Mouse (Mus musculus) cerebellum, adult 18-20 months (tissue): ENCODE data around the gene Fbxo8.

Source experiments
- DNase-seq, 2 experiments: peaks; one replicate each; pipeline ENCODE4 v3.0.0; 2021

Gene Fbxo8

DNA sequence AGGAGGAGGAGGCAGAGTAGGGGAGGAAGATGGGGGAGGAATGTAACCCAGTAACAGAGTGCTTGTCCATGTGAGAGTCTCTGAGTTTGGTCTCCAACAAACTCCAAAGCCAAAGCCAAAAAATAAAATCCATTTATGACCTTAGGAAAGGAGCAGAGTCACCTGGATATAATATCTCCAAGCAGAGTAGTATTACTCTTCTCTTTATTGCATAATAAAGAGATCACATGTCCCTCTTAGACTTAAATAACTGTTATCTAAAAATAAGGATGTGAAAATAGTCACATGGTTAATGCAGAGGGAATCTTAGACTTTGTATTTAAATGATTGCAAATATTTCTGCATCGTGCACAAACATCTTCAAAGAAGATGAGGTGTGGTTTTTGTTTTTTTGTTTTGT is 63.3 kb downstream of the Fbxo8 start:
- no peak for DNase-seq

DNA sequence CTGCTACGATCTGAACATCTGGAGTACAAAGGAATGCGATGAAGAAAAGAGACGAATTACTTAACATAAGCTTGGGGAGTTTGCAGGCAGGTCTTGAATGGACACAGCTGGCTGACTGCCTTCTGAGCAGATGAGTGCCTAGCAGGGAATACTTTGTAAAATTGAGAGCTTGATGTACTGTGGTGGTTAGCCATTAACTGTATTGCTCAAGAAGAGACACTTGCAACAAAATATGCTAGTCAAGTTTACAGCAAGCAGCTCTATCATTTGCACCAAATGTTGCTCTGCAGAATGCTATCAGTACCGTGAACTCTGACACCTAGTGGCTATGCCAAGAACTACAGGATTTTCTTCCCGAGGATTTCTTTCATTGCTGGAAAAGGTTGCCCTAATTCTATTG is 64.1 kb downstream of the Fbxo8 start:
- DNase-seq = peak; percentile 58 to 62

DNA sequence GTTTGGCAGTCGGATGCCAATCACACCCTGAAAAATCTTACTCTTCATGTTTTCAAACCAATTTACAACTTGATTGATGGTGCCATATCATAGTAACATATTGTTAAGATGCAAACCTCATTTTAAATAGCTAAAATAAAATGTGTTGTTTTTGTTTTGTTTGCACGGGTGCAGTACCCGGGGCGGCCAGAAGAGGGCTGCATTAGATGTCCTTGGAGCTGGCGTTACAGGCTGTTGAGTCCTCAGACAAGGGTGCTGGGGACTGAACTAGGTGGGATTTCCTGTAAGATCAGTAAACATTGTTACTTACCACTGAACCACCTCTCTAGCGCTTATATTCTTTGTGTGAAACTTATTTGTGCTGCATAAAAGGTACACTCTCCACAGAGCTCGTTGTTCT is 65.4 kb downstream of the Fbxo8 start:
- peak in 1 of 2 experiments; percentile 29 for DNase-seq

DNA sequence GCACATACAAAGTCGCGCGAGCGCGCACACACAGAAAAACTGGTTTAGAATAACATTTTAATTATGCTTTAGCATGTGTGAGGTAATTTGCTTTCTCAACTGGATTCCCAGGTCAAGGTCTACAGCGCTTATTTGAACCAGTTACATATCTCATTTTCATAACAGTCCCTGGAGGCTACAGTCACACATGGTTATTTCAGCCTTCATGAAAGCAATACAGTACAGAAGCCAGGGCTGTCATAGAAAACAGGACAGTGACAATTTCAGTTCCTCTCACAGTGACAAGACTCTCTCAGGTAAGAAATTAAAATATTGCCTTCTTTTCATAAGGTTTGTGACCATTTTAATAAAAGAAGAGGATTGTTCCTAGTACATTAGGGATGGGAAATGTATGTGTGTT is 66.4 kb downstream of the Fbxo8 start:
- DNase-seq = no peak

DNA sequence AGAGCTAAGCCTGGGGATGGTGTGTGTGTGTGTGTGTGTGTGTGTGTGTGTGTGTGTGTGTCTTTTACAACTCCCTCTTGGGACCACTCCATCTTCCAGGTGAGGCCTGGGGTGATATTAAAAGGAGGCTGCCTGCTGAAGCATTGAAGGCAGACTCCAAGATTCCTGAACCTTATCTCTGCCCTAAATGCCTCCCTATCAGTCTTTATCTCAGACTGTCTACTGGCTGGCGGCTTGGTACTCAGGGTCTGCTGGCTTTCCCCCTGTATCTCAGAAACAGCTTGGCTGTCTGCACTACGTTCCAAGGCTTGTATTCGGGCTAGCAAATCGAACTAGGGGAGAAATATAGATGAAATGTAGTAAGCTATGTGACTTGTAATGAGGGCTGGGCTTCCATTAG is 68.2 kb downstream of the Fbxo8 start:
- DNase-seq = no peak

DNA sequence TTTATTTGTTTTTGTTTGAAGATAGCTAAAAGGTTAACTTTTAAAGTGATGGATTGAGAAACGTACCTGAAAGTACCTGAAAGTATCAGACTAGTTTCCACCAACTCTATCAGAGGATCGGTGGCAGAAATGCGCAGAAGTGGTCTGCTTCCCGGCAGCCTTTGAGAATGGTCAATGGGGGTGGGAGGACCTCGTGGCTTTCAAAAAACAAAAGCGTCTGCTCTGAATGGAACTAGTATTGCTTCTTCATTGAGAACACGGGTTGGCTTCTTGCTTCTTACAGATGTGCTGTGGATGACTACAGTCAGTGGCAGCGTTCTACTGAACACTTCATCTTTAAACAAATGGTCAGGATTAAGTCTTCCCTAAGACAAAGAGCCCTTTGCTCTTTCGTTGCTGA is 68.7 kb downstream of the Fbxo8 start:
- no peak for DNase-seq

DNA sequence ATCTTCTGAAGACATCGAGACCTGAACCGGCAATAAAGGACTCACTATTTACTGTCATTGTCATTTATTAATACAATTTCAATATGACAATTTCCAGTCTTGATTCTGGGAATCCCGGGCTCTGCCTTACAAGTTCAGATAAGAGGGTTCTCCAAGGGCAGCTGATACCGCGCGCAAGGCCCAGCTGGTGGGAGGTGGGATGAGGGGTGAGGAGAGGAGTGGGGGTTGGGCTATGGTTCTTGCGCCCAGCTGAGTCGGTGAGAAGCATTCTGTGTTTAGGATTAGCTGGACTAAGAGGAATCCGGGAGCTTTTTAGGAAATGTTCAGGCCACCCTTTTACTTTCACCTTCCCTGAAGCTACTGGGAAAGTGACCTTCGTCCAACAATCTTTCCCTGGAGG is 69.8 kb downstream of the Fbxo8 start:
- no peak for DNase-seq

DNA sequence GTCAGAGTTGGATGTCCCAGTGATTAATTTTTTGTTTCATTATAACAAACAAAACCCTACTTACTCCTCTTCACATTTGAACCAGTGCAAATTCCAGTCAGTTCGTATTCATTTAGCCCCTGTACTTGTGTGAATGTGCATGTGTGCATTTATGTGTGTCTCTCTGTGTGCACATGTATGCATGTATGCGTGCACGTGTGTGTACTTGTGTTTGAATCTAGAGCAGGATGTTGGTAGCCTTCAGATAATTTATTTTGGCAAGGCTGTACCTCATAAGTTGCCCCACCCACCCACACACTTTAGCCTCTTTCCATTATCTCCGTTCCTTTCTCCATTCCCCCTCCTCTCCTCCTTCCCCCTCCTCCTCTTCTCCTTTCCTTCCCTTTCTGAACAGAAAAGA is 70.2 kb downstream of the Fbxo8 start:
- no peak for DNase-seq

DNA sequence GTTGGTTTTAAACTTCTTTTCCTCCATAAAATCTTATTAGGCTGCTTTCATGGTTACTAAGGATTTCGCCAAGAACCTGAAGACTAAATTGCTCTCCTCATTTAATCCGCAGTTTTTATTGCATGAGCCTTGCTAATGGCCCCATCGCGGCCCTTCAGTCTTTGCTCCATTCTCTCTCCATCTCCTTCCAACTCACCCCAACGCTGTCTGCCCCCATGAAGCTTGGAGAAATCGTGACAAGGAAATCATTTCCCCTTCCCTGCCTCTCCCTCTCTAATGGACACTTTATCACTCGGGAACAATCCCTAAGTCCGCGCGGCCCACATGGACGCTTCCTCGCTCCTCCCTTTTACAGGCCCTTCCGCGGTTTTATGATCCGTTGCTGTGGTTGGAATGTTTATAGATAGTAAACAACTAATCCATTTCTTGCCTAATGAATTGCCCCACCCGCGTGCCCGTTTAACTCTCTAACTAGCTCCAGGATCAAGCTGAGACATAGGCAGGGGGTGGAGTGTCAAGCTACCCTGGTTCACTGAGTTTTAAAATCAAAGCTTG is 71.7 kb downstream of the Fbxo8 start:
- no peak for DNase-seq

DNA sequence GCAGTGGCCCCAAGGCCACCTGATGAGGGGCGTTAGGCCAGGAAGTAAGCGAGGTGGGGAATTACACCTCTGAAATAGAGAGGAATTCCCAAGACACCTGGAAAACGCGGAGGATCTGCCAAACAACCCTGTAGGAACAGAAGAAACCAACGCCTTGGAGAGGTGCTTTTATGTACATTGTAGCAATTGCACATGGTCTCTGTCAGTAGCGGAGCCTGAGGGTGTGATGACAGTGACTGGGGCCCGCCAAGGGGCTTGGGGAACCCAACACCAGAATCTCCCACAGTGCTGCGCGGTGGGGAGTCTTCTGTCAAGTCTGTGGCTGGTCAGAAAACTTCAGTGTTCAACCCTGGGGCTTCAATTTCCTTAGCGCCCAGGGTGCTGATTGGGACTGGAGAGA is 72.5 kb downstream of the Fbxo8 start:
- DNase-seq = no peak

DNA sequence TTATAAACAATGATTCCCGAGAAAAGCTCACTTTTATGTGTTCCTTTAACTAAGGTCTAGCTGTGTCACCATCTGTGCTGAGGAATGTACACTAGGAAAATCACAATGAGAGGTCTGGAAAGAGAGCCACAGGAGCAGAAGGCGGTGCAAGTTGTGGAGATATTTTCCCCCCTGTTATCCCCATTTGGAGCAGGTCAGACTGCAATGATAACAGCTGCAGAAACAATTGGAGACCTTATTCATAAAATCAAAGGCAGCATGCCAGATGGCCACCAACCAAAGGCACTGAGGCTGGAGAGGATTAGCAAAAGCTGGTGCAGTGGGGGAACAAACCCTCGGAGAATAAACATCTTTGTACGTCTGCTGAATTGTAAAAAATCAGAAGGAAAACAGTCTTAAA is 78.3 kb downstream of the Fbxo8 start:
- peak; percentile 31 for DNase-seq

DNA sequence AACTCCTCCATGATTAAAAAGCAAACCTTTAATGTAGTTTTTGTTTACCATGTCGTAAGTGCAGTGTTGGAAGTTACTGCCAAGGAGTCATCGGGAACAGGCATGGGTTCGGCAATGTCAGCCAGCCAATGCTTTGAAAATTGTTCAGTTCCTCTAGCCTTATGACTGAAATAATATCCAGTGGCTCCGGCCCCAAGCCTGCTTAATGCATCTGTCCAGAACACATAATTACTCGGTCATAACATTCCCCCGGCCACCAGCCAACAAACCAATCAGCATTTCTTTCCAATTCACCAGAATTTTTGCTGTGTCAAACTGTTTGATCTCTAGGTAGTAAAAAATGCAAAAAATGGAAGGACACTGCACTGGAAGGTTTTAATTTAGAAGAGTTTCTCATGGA is 88.4 kb downstream of the Fbxo8 start:
- no peak for DNase-seq
